Mouse (Mus musculus) right cerebral cortex, postnatal 14 days (tissue): ENCODE measurements around the gene Skil.
"Not testable (repeated sequence)": the region's sequence is repeated elsewhere in the genome, so short reads cannot be mapped to it uniquely, and the experiment has no call there.

Source experiments
- DNase-seq: peaks from one replicate; pipeline ENCODE4 v3.0.0; 2022

Skil gene

DNA sequence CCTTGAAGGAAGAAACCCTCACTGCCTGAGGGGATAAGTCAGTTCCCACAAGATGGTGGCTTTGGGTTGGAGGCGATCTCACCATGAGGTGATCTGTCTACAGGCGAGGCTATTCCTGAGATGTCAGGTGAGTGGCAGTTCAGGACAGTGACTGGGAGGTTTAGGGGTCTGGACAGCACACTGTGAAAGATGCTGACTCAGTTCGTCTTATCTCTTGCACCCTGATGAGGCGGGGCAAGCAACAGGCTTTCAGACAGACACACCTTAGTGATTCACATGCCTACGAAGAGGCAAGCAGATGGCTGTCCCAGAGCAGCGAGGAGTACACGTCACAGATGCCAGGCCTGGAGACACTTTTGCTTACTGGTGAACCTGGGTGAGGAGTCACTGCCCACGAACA is 39.4 kb downstream of the Skil start:
- no peak for DNase-seq

DNA sequence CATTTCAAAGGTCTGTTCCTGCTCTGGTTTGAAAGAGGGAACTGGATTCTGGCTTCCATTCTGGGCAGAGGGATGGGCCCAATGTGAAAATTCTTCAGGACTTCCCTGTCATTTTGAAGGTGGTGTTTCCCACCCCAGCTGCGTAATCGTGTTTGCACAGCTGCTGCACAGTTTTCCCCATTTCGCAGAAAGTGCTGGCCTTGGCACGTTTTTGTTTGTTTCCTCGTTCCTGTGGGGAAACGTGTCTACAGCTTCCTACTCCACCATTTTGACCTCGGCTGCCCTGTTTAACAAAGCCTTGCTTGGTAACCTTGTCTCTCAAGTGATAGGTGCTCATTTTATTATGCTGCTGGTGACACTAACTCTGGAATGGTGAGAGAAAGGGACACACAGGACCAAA is 39.8 kb downstream of the Skil start:
- DNase-seq: no peak

DNA sequence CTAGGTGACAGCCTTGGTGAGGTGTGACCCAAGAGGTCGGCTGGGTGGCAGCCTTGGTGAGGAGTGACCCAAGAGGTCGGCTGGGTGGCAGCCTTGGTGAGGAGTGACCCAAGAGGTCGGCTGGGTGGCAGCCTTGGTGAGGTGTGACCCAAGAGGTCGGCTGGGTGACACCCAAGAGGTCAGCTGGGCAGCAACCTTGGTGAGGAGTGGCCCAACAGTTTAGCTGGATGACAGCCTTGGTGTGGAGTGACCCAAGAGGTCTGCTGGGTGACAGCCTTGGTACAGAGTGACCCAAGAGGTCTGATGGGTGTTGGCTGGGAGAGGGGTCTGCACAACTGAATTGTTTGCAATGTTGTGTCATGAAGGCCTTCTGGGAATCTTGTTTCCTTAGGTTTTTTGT is 41.7 kb downstream of the Skil start:
- not testable (repeated sequence) for DNase-seq

DNA sequence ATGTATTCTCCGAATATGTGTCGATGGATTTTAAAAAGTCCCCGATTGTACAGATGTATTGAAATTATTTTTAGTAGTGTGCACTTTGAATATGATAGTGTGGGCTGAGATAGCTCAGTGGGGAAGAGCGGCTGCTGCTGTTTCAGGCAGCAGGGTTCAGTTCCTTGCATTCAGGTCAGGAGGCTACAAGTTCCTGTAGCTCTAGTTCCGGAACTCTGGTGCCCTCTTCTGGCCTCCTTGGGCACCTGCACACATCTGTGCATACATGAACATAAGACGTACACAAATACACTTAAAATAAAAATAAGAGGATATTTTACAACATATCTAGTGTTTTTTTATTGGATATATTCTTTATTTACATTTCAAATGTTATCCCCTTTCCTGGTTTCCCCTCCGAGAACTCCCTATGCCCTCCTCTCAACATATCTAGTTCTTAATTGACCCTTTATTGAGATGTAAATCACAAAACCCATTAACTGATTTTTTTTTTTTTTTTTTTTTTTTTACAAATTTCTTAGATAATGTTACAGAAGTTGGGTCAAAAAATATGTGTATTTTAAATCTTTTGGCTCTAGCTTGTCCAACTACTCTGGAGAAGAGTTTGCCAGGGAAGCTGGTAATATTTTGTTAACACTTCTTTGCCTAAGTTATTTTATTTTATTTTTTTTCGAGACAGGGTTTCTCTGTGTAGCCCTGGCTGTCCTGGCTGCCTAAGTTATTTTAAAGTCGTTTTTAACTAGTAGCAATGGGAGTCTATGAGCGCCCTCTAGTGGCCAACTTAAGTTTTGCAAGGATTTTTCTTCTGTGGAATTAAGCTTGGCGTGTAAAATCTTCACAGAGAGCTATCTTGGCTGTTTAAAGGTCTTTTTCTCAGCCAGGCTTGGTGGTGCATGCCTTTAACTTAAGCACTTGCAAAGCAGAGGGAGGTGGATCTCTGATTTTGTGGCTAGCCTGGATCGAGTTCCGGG is 43.9 kb downstream of the Skil start:
- DNase-seq: peak; percentile 69

DNA sequence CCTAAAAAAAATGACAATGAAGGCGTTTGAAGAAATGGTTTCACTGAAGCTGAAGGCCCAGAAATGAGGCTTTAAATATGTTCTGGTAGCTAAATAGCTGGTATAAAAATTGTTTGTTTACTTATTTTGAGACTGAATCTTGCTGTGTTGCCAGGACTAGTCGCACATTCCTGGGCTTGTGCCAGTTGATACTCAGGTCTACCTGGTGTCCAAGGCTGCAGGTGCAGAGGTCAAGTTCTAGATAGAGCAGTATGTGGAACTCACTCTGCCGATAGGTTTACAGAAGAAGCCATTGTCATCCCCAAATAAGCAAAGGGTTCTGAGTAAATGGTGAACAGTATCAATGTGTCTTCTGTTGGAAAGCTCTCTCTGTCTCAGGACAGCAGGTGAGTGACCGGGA is 46.8 kb downstream of the Skil start:
- no peak for DNase-seq

DNA sequence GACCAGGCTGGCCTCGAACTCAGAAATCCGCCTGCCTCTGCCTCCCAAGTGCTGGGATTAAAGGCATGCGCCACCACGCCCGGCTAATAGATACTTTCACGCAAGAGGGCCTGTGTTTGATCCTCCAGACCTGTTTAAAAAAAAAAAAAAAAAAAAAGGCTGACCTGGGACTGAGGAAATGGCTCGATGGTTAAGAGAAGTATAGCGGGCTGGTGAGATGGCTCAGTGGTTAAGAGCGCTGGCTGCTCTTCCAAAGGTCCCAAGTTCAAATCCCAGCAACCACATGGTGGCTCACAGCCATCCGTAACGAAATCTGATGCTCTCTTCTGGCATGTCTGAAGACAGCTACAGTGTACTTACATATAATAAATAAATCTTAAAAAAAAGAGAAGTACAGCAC is 50.4 kb downstream of the Skil start:
- DNase-seq: not testable (repeated sequence)

DNA sequence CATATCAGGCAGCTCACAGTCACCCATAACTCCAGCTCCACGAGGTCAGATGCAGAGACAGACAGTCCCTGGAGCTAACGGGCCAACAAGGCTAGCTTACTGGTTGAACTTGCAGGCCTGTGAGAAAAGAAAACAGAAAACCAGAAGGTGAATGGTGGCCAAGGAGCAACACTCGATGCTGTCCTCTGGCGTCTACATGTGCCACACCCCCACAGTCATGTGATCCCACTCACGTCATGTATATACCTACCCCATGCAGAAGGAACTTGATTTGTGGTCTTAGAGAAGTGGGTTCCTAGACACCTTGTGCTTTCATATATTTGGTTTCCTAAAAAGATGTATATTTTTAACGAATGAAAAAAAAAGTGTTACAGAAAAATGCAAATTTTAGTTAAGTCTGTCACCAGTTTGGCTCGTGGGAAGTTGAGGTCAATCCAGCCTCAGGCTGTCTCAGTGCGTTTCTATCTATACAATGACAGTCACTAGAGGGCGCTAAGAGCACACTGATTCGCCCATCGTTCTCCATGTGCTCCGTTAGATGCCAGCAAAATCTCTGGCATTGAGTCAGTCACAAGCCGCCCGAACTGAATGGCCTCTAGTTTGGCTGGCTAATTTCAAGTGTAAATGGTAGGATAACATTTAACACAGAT is 50.9 kb downstream of the Skil start:
- DNase-seq: peak; percentile 63

DNA sequence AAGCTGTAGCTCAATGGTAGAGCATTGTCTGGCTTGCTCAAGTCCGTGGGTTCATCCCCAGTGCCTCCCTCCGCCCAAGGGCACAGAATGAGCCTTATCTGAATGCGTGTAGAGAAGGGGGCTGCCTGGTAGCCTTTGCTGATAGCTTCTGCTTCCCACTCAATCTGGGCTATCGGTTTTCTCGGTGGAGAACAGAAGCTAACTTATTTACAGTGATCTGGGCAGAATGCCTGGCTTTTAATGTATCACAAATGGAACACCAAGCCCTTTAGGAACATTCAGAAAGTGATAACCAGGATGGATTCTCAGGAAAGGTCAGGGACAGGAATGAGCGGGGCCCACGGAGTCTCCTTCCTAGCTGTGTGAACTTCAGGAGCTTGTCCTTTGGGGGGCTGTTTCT is 53.7 kb downstream of the Skil start:
- DNase-seq: no peak

DNA sequence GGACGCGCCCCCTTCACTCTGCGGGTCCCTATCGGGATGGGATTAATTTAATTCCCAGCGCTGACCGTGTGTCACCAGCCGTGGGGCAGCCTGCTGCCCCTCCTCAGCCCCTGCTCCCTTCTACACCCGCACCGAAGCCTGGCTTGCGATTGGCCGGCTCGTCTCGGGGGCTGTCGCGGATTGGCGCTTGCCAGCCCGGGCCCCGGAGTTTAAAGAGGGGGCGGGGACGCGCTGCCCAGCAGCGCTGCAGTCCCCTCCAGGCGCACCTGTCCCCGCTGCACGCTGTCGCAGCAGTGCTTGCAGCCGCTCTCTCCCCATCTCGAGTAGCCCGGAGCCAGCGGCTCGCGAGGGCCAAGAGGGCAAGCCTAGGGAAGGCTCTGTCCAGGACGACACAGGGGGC is 54.8 kb downstream of the Skil start, which contains the start of gene Cldn11:
Gene Cldn11 (plus strand): TSS at position 215 of the 400 bp plus-strand sequence.
- peak; percentile 52 for DNase-seq

DNA sequence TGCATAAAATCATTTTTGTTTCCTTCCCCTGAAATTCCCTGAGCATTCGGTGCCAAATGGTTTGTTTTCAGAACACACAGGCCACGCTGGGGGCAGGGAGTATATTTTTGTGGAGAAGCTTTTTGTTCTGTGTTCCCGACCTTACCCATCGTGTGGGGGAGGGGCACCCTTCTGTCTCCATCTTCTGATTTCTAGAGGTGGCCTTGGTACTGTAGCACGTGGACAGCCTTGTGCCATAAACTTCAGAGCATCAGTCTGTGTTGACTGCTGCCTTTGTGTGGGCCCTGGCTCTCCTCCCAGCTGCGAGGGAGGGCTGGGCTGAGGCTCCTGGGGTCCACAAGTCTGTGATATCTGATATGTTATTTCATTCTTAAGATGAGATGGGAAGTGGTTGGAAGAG is 57.2 kb downstream of the Skil start:
- no peak for DNase-seq

DNA sequence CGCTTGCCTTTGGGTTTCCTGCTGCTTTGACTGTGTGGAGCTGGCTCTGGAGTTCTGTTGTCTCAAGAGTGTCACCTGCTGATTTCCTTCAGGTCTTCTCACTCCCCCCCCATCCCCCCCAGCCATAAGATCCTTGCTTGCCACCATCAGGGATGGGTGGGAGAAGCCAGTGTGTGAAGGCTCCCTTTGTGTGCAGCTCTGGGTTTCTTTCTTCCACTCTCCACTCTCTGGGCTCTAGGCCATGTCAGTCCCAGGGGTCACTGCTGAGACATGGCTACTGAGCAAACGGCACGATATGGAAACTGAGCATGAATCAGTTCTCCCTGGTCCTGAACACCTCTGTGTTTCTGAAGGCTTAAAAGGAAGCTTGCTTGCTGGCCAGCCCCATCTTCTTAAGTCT is 61.3 kb downstream of the Skil start:
- DNase-seq: no peak

DNA sequence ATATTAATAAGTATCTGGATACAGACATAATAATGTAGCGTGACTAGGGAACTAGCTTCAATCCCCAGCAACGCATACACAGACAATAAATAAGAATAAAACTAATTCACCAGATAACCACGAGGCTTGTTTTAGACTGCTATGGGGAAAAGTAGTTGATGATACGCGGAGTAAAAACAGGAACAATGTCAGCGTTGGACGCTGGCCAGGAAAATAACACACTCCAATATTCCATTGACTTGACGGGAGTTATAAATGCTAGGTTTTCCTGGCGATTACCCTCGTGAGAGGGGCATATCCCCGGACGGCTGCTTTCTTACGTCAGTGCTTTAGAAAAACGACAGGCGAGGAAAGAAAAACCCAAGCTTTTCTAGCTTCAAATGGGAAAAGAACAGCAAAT is 62.9 kb downstream of the Skil start:
- DNase-seq: no peak

DNA sequence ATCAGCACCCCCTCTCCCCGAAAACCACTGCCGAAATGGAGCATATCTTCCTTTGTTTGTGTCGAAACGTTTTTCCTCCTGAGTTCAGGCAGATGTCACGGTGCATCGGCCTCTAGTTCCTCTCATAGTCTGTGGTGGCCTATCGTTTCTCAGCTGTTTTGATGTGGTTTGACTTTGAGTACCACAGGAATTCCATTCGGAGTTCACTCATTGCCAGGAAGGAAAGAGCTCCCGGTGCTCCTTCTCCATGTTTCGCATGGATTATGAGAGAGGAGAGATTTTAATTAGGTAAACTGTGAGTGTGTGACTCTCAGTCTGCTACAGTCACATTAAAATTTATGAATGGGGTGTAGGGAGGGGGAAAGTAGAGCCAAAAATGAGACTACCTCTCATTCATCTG is 65.2 kb downstream of the Skil start:
- DNase-seq: no peak

DNA sequence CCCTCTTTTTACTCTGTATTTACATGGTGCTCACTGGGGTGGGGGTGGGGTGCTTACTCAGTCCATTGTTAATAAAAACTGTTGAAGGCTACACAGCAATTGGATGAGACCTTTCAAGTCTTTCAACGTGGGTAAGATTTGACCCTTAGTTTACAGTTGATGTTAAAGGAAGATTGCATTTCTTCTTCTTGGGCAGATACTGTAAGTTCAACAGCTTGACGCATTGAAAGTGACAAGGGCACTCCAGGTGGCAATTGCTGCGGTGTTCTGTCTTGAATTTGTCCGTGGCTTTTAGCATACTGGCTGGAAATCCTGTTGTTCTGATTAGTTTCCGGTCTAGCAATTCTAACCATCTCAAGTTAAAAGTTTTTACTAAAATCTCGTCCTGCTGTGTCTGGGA is 66.5 kb downstream of the Skil start:
- no peak for DNase-seq

DNA sequence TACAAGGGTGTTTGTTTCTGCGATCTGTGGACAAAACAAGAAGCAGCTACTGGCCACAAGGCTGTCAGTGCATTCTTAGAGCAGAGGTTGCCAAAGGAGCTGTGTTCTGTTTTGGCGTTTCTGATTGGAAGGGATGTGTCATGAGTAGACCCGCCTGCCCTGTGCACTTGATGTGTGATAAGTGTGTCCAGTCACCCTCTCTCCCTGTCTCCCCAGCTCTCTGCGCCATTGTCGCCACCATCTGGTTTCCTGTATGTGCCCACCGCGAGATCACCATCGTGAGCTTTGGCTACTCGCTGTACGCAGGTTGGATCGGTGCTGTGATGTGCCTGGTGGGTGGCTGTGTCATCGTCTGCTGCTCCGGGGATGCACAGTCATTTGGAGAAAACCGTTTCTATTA is 68.0 kb downstream of the Skil start:
- DNase-seq: no peak

DNA sequence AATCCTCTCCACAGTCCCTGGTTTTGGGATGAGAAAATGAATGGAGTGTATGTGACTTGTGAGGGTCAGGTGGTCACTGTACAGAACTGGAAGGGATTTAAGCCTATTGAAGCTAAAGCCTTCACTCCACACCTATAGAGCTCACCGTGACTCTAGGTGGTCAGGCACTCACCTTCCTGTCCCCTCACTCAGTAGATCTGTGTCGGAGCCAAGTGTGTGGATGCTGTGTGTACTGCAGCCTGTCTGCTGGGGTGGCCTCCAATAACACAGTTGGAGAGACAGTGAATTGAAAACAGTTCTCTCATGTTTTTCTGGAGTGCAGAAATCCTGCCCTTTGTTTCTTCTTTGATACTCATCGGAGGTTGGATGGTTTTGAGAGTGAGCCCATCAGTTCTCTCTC is 70.9 kb downstream of the Skil start:
- DNase-seq: no peak

DNA sequence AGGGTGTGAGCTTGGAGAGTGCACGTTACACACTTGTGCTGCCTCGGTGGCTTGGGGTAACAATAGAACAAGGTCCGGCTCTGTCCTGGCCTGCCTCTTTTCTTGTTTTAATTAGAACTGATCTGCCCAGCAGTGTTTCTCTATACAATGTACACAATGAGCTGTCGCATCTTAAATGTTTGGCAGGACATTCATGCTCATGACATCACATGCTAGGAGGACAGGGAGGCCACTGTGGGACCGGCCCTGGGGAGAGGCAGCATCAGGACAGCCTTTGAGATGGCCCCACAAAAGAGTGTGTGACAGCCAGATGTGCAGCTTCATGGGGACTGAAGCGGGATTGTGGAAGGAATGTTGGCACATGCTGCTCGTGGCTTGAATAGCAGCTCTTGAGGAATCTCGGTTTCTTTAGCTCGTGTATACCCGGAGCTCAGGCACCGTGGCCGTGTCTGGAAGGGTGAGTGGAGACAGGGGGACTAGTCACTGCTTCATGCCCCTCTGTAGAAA is 71.6 kb downstream of the Skil start:
- DNase-seq: no peak
